Mouse (Mus musculus): ENCODE results near the gene Tradd. TPM values are rescaled to one million over a fixed set of nuclear protein-coding genes. Genes with fewer than 3 reads are reported as not detected.
A peak's percentile ranks its signal among the peaks of the same experiment; 100 is the strongest.

Gene Tradd
- polyA plus RNA-seq, 1 experiment from 2014 or later, result 25.0 TPM

GRCm38 (mm10) chr8:105304325-105305210 is 40.2 kb upstream of the Tradd start:
- Histone ChIP-seq H3K4me1 (replicated peaks) (peaks cover 22% of the 10 kb centered on the region), H3K4me2 (no peak overlapping the region), H3K9me3 (no peaks in the 10 kb centered on the region), H3K36me3 (peaks cover 87% of the 10 kb centered on the region), H3K9ac (no peak overlapping the region), H3K4me3 (no peak overlapping the region), H3K27me3 (no peaks in the 10 kb centered on the region), H3K27ac (replicated peaks) (peak overlapping the region; percentile 34)
- ATAC-seq (ENCODE audit: low read depth), result peak; percentile 24; the same call in 1 of the 2 replicates
- WGBS, result 66% methylated on average over 9 of the region's 9 CpGs

- H3K27ac ChIP-seq (replicated peaks), result 0 out of 2 replicates have a peak overlapping the region, but pooled peaks have one; percentile 34
- no peaks in the 10 kb centered on the region for H3K9me3 ChIP-seq
- WGBS, result 83% methylated on average over 9 of the region's 9 CpGs
- no peak overlapping the region for H3K9ac ChIP-seq
- H3K36me3 ChIP-seq, result peaks cover 82% of the 10 kb centered on the region
- ATAC-seq (ENCODE audit: low read depth), result no peak
- H3K4me3 ChIP-seq, result no peak overlapping the region
- H3K4me2 ChIP-seq, result no peak overlapping the region
- peaks cover 26% of the 10 kb centered on the region for H3K4me1 ChIP-seq (replicated peaks)
- H3K27me3 ChIP-seq, result no peaks in the 10 kb centered on the region
Measured at GRCm38 (mm10) chr8:105303874-105304273, 39.5 kb upstream of the Tradd start.

- peaks cover 77% of the 10 kb centered on the region for H3K36me3 ChIP-seq
- no peaks in the 10 kb centered on the region for H3K27me3 ChIP-seq
- H3K4me2 ChIP-seq, result no peak overlapping the region
- no peaks in the 10 kb centered on the region for H3K9me3 ChIP-seq
- ATAC-seq (ENCODE audit: low read depth), result no peak
- 84% methylated on average over 8 of the region's 8 CpGs for WGBS
- H3K9ac ChIP-seq, result no peak overlapping the region
- no peak overlapping the region for H3K27ac ChIP-seq (replicated peaks)
- H3K4me3 ChIP-seq, result no peak overlapping the region
- H3K4me1 ChIP-seq (replicated peaks), result peaks cover 31% of the 10 kb centered on the region
Measured at GRCm38 (mm10) chr8:105303396-105303795, 39.0 kb upstream of the Tradd start.

GRCm38 (mm10) chr8:105299962-105300361 is 35.6 kb upstream of the Tradd start:
- WGBS, result 93% methylated on average over 8 of the region's 8 CpGs
- Histone ChIP-seq H3K36me3 (peaks cover 55% of the 10 kb centered on the region), H3K4me2 (no peak overlapping the region), H3K27ac (replicated peaks) (no peak overlapping the region), H3K4me1 (replicated peaks) (peaks cover 29% of the 10 kb centered on the region), H3K27me3 (no peaks in the 10 kb centered on the region; the same call in 1 of the 2 replicates), H3K9me3 (no peaks in the 10 kb centered on the region), H3K4me3 (no peak overlapping the region), H3K9ac (no peak overlapping the region)
- ATAC-seq (ENCODE audit: low read depth), result no peak

- WGBS, result 62% methylated on average over 18 of the region's 18 CpGs
- no peak for ATAC-seq (ENCODE audit: low read depth)
Measured at GRCm38 (mm10) chr8:105298351-105299252, 34.2 kb upstream of the Tradd start.

GRCm38 (mm10) chr8:105297511-105298192 is 33.2 kb upstream of the Tradd start, which contains the start of gene E2f4:
E2f4 (plus strand) TSS chr8:105297663.
- WGBS, result under 1% methylated on average over 58 of the region's 58 CpGs
- peak within 1 kb of the TSS; percentile 98 for H3K4me3 ChIP-seq
- H3K9me3 ChIP-seq, result no peaks in the 10 kb centered on the region
- H3K27me3 ChIP-seq, result peaks cover 7% of the 10 kb centered on the region
- peak within 1 kb of the TSS; percentile 99 for H3K4me2 ChIP-seq
- peak within 1 kb of the TSS; percentile 96 for H3K9ac ChIP-seq
- ATAC-seq (ENCODE audit: low read depth), result peak; percentile 91
- H3K27ac ChIP-seq (replicated peaks), result peak within 1 kb of the TSS; percentile 67
- peaks cover 32% of the 10 kb centered on the region for H3K36me3 ChIP-seq
- peaks cover 21% of the 10 kb centered on the region for H3K4me1 ChIP-seq (replicated peaks)

More at GRCm38 (mm10) chr8:105298351-105299252, 34.2 kb upstream of the Tradd start:
- Histone ChIP-seq H3K4me3 (peak overlapping the region; percentile 98), H3K9me3 (no peaks in the 10 kb centered on the region), H3K27ac (replicated peaks) (0 out of 2 replicates have a peak overlapping the region, but pooled peaks have one; percentile 67), H3K36me3 (peaks cover 41% of the 10 kb centered on the region), H3K9ac (peak overlapping the region; percentile 96), H3K4me1 (replicated peaks) (peaks cover 21% of the 10 kb centered on the region), H3K4me2 (peak overlapping the region; percentile 99), H3K27me3 (peaks cover 4% of the 10 kb centered on the region)

- peaks cover 24% of the 10 kb centered on the region for H3K4me1 ChIP-seq (replicated peaks)
- H3K36me3 ChIP-seq, result peaks cover 17% of the 10 kb centered on the region
- peaks cover 7% of the 10 kb centered on the region for H3K27me3 ChIP-seq
- WGBS, result 67% methylated on average over 11 of the region's 11 CpGs
- H3K4me3 ChIP-seq, result peak within 1 kb of the TSS; percentile 98
- H3K9me3 ChIP-seq, result no peaks in the 10 kb centered on the region
- no peak for ATAC-seq (ENCODE audit: low read depth)
- H3K9ac ChIP-seq, result 0 out of 2 replicates have a peak within 1 kb of the TSS, but pooled peaks have one; percentile 22
- H3K27ac ChIP-seq (replicated peaks), result peak within 1 kb of the TSS; percentile 65
- H3K4me2 ChIP-seq, result peak within 1 kb of the TSS; percentile 99
Measured at GRCm38 (mm10) chr8:105295895-105296573, 31.6 kb upstream of the Tradd start, which contains the start of gene Exoc3l. Exoc3l (minus strand) TSS chr8:105296101.

GRCm38 (mm10) chr8:105295256-105295655 is 30.8 kb upstream of the Tradd start:
- 0 out of 2 replicates have a peak overlapping the region, but pooled peaks have one; percentile 33 for H3K27ac ChIP-seq (replicated peaks)
- peaks cover 9% of the 10 kb centered on the region for H3K36me3 ChIP-seq
- H3K4me3 ChIP-seq, result peak overlapping the region; percentile 12

GRCm38 (mm10) chr8:105294776-105295175 is 30.4 kb upstream of the Tradd start:
- Histone ChIP-seq H3K27ac (replicated peaks) (no peak overlapping the region), H3K9ac (no peak overlapping the region), H3K36me3 (peaks cover 4% of the 10 kb centered on the region), H3K27me3 (peaks cover 7% of the 10 kb centered on the region), H3K4me1 (replicated peaks) (peaks cover 37% of the 10 kb centered on the region), H3K4me2 (peak overlapping the region; percentile 25), H3K4me3 (peak overlapping the region; percentile 12), H3K9me3 (no peaks in the 10 kb centered on the region)
- WGBS, result 70% methylated on average over 9 of the region's 9 CpGs
- no peak for ATAC-seq (ENCODE audit: low read depth)

More at GRCm38 (mm10) chr8:105295256-105295655, 30.8 kb upstream of the Tradd start:
- H3K9me3 ChIP-seq, result no peaks in the 10 kb centered on the region
- peak overlapping the region; percentile 25 for H3K4me2 ChIP-seq
- no peak for ATAC-seq (ENCODE audit: low read depth)
- H3K27me3 ChIP-seq, result peaks cover 7% of the 10 kb centered on the region
- peaks cover 32% of the 10 kb centered on the region for H3K4me1 ChIP-seq (replicated peaks)
- WGBS, result 71% methylated on average over 11 of the region's 11 CpGs
- H3K9ac ChIP-seq, result 0 out of 2 replicates have a peak overlapping the region, but pooled peaks have one; percentile 22

- H3K27ac ChIP-seq (replicated peaks), result no peak overlapping the region
- peaks cover 36% of the 10 kb centered on the region for H3K4me1 ChIP-seq (replicated peaks)
- WGBS, result 65% methylated on average over 19 of the region's 19 CpGs
- no peak overlapping the region for H3K4me3 ChIP-seq
- no peaks in the 10 kb centered on the region for H3K9me3 ChIP-seq
- no peak overlapping the region for H3K9ac ChIP-seq
- H3K4me2 ChIP-seq, result no peak overlapping the region
- H3K36me3 ChIP-seq, result no peaks in the 10 kb centered on the region
- ATAC-seq (ENCODE audit: low read depth), result no peak
- peaks cover 7% of the 10 kb centered on the region for H3K27me3 ChIP-seq
Measured at GRCm38 (mm10) chr8:105293405-105293804, 29.0 kb upstream of the Tradd start.

GRCm38 (mm10) chr8:105292471-105292870 is 28.1 kb upstream of the Tradd start:
- Histone ChIP-seq H3K27me3 (peaks cover 7% of the 10 kb centered on the region), H3K36me3 (no peaks in the 10 kb centered on the region), H3K9me3 (no peaks in the 10 kb centered on the region), H3K4me3 (no peak overlapping the region), H3K4me2 (no peak overlapping the region), H3K9ac (no peak overlapping the region), H3K27ac (replicated peaks) (no peak overlapping the region), H3K4me1 (replicated peaks) (peaks cover 40% of the 10 kb centered on the region)
- no peak for ATAC-seq (ENCODE audit: low read depth)
- 86% methylated on average over 7 of the region's 7 CpGs for WGBS

Measured in neural tube, embryonic 13.5 days (tissue).